Mouse (Mus musculus) NIH3T3 (cell line): Measurements from ENCODE around the gene Agtpbp1.

Experiments
- DNase-seq: peaks from one replicate; pipeline ENCODE4 v3.0.0-alpha.2; 2012; ENCODE audit warnings: low read depth

Agtpbp1 gene

GRCm38 (mm10) chr13:59429369-59429768 lies 155.7 kb downstream of the Agtpbp1 start:
- DNase-seq = no peak

GRCm38 (mm10) chr13:59423871-59424270 lies 161.2 kb downstream of the Agtpbp1 start:
- DNase-seq = no peak

DNA sequence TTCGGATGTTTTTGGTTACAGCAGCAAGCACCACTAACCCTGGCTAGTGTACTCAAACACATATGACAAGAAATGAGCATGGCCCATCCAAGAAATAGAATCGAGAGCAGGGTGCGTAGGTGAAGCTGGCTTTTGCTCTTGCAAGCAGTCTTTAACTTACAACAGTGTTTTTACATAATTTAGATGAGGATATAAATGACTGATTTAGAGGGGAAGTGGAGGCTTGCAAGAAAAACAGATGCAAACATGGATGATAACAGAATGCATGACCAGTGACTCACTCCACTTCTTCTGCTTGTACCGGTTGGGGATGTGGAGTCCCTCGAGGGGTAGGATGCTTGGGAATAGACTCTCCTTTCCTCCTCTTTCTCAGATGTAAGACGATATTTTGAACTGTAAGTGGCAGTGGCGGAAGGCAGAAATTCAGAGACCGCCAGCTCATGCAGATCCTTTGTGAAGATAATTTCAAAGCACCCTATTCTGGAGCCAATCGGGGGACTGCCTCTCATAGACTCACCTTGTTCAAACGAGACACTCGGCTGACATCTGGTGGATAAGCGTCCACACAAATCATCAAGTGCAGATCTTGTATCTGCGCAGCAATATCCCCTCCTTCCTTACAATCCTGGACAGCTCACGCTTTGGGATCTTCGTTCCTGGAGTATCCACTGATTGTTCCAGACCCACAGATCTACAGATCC lies 168.3 kb downstream of the Agtpbp1 start:
- DNase-seq = no peak

- no peak for DNase-seq
These were observed 171.1 kb downstream of the Agtpbp1 start for GRCm38 (mm10) chr13:59413885-59414284.

GRCm38 (mm10) chr13:59412672-59413071 lies 172.4 kb downstream of the Agtpbp1 start:
- no peak for DNase-seq

DNA sequence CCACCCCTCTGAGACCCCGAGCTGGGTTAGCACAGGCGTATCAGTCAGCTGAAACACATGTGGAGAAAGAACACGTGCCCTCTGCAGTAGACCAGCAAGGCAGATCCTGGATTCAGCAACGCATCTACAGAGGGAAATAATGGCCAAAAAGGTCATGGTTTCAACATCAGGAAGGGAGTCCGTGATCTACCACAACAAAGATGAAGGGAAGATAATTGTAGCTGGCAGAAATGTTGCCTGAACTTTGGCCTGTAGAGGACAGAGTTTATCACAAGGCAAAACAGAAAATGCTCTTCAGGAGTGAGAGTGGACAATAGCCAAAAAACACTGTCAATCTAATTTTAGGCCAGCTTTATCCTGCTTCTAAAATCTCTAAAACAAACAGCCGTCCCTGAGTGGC lies 177.8 kb downstream of the Agtpbp1 start:
- no peak for DNase-seq

DNA sequence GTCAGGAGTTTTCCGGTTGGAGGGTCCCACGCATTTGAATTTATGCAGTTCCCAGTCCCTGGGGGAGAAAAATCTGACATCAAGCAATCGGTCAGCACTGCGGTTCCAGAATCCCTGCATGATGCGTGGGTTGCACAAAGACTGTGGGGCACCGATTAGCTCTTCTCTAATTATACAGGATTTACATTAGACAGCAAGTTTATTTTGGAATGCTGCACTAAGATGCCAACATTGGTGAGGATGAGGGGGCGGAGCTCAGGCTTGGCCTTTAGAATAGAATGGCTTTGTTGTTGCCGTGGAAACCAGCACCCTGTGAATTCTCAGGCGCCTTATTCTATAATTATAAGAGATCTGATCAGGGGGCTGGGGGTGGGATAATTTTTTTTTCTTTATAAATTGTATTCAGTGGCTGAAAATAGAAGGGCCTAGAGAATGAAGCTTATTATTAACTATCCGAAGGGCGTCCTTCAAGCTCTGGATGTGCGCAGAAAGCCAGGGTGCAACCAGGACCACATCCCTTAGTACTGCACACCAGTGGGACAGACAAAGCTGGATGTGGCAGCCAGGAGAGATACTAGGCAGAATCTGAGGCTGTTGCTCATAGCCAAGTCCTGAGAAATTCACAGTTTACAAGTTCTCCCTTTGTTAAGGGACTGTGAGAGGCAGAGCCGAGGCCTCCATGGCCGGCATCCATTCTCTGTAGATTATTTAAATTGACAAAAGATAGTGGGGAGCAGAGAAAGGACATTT lies 182.8 kb downstream of the Agtpbp1 start:
- DNase-seq = no peak

GRCm38 (mm10) chr13:59397571-59397970 lies 187.5 kb downstream of the Agtpbp1 start:
- peak; percentile 42 for DNase-seq
